Mouse (Mus musculus): Measurements from ENCODE around the gene Enpp3. TPM values are rescaled to one million over a fixed set of nuclear protein-coding genes. Genes with fewer than 3 reads are reported as not detected.
"Not testable (repeated sequence)": the region's sequence is repeated elsewhere in the genome, so short reads cannot be mapped to it uniquely, and the experiment has no call there.

The Enpp3 gene
- total and polyA plus RNA-seq, 3 experiments = 0.04 to 0.24 (median 0.08) TPM

DNA sequence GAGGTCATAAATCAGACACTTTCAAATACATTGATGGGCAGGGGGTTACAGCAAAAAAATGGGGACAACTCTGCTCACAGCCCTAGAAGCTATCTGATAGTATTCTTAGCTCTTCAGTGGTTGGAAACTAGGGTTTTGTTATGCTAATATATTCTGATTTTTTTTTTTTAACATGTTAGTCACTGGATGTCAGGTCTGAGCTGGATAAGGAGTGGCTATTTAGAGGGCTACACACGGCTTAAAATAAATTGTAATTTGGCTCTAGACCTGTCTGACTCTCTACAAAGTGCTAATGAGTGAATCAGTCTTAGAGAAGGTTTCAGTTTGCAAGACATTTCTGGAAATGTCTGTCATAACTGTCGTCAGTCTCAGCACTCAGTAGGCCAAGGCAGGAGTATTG is 37.5 kb downstream of the Enpp3 start:
- dilution Hi-C loops (cut with MboI; ENCODE audit: extremely low pct_ligation_motif_present, extremely low pct_unique_long_range_greater_than_20kb, low sequenced_read_pairs) = no loop called here

DNA sequence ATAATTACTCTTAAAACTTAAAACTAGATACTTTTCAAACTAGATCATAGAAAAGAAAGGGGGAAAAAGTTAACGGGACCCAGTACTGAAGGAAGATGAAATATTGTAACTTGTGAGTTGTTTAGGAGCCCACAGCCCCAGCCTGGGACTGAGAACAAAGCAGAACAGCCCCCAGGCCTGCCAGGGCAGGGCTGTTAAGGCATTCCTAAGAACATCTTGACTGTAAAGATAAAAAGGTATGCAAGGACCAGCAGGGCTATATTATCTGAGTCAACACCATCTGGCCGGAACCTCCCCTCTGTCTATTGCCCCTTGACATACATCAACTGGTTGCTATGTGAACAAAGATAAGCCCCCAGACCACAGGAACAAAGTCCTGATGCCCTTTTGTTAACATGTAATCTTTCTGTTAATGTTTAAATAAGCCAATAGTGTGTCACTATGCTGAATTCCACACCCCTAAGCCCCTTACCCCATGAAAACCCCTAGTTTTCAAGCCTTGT is 39.8 kb downstream of the Enpp3 start:
- in situ Hi-C loops (cut with MboI; ENCODE audit: low pct_ligation_motif_present, low pct_unique_long_range_greater_than_20kb, low sequenced_read_pairs); H3K4me2 ChIP-seq (ENCODE audit: insufficient read depth, low read depth, poor library complexity, severe bottlenecking); H3K79me2 ChIP-seq (replicated peaks; ENCODE audit: control insufficient read depth, extremely low read depth, insufficient read depth, poor library complexity, severe bottlenecking); H3K36me3 ChIP-seq (replicated peaks in 1 of 2; ENCODE audit: control insufficient read depth in 1 of 2, insufficient read depth in 1 of 2, low read length in 1 of 2); H3K27ac ChIP-seq (ENCODE audit: insufficient read depth, low read depth); H3K27me3 ChIP-seq (replicated peaks); dilution Hi-C loops (cut with MboI; ENCODE audit: extremely low pct_ligation_motif_present, extremely low pct_unique_long_range_greater_than_20kb, low sequenced_read_pairs); H3K4me3 ChIP-seq (replicated peaks in 1 of 3; ENCODE audit: low read depth in 2 of 3, low read length in 2 of 3, poor library complexity in 1 of 3); H3K4me1 ChIP-seq (ENCODE audit: control insufficient read depth in 1 of 2, insufficient read depth in 2 of 2); H3K9ac ChIP-seq (ENCODE audit: insufficient read depth, low read depth); H3K9me3 ChIP-seq (replicated peaks; ENCODE audit: low read length); DNase-seq (ENCODE audit: extremely low read depth): not testable (repeated sequence)

More for the DNA sequence above, 37.5 kb downstream of the Enpp3 start:
- Histone ChIP-seq H3K4me3 (replicated peaks in 1 of 3; ENCODE audit: low read depth in 2 of 3, low read length in 2 of 3, poor library complexity in 1 of 3) (no peak overlapping the region), H3K36me3 (replicated peaks in 1 of 2; ENCODE audit: control insufficient read depth in 1 of 2, insufficient read depth in 1 of 2, low read length in 1 of 2) (no peaks in the 10 kb centered on the region), H3K79me2 (replicated peaks; ENCODE audit: control insufficient read depth, extremely low read depth, insufficient read depth, poor library complexity, severe bottlenecking) (no peaks in the 10 kb centered on the region), H3K4me2 (ENCODE audit: insufficient read depth, low read depth, poor library complexity, severe bottlenecking) (no peak overlapping the region), H3K9ac (ENCODE audit: insufficient read depth, low read depth) (no peak overlapping the region), H3K9me3 (replicated peaks; ENCODE audit: low read length) (no peaks in the 10 kb centered on the region), H3K27ac (ENCODE audit: insufficient read depth, low read depth) (no peak overlapping the region), H3K27me3 (replicated peaks) (no peaks in the 10 kb centered on the region), H3K4me1 (ENCODE audit: control insufficient read depth in 1 of 2, insufficient read depth in 2 of 2) (peaks cover 12 to 14% of the 10 kb centered on the region in 2 experiments; a peak in 3 of 4 replicates)
- TF ChIP-seq ZNF384 (IDR thresholded peaks at IDR 0.05; ENCODE audit: low read depth, low read length) = peak; percentile 70
- TF ChIP-seq SIN3A (IDR thresholded peaks at IDR 0.05; ENCODE audit: low read length) = no peak
- TF ChIP-seq CHD2 (IDR thresholded peaks at IDR 0.05; ENCODE audit: low read length) = no peak
- TF ChIP-seq CHD1 (IDR thresholded peaks at IDR 0.05; ENCODE audit: low read depth, low read length) = no peak
- TF ChIP-seq JUN (IDR thresholded peaks at IDR 0.05; ENCODE audit: insufficient read depth, low read depth, low read length) = no peak
- no peak for TF ChIP-seq SMC3 (IDR thresholded peaks at IDR 0.05; ENCODE audit: low read depth, low read length)
- TF ChIP-seq TCF12 (IDR thresholded peaks at IDR 0.05; ENCODE audit: low read depth, low read length) = no peak
- TF ChIP-seq USF1 (IDR thresholded peaks at IDR 0.05; ENCODE audit: low read depth, low read length) = no peak
- TF ChIP-seq ZC3H11A (IDR thresholded peaks at IDR 0.05; ENCODE audit: low read depth, low read length) = no peak
- TF ChIP-seq NRF1 (IDR thresholded peaks at IDR 0.05; ENCODE audit: low read depth, low read length) = no peak
- TF ChIP-seq MEF2A (IDR thresholded peaks at IDR 0.05; ENCODE audit: borderline replicate concordance, low read depth, low read length) = peak; percentile 25; the same call in 1 of the 2 replicates
- DNase-seq (ENCODE audit: extremely low read depth) = no peak
- in situ Hi-C loops (cut with MboI; ENCODE audit: low pct_ligation_motif_present, low pct_unique_long_range_greater_than_20kb, low sequenced_read_pairs) = no loop called here

- dilution Hi-C loops (cut with MboI; ENCODE audit: extremely low pct_ligation_motif_present, extremely low pct_unique_long_range_greater_than_20kb, low sequenced_read_pairs) = no loop called here
- Histone ChIP-seq H3K27ac (ENCODE audit: insufficient read depth, low read depth) (no peak overlapping the region), H3K9ac (ENCODE audit: insufficient read depth, low read depth) (no peak overlapping the region), H3K79me2 (replicated peaks; ENCODE audit: control insufficient read depth, extremely low read depth, insufficient read depth, poor library complexity, severe bottlenecking) (no peaks in the 10 kb centered on the region), H3K27me3 (replicated peaks) (no peaks in the 10 kb centered on the region), H3K4me3 (replicated peaks in 1 of 3; ENCODE audit: low read depth in 2 of 3, low read length in 2 of 3, poor library complexity in 1 of 3) (no peak overlapping the region), H3K36me3 (replicated peaks in 1 of 2; ENCODE audit: control insufficient read depth in 1 of 2, insufficient read depth in 1 of 2, low read length in 1 of 2) (no peaks in the 10 kb centered on the region), H3K4me2 (ENCODE audit: insufficient read depth, low read depth, poor library complexity, severe bottlenecking) (no peak overlapping the region), H3K4me1 (ENCODE audit: control insufficient read depth in 1 of 2, insufficient read depth in 2 of 2) (peaks cover 6 to 8% of the 10 kb centered on the region in 2 experiments; a peak in 3 of 4 replicates), H3K9me3 (replicated peaks; ENCODE audit: low read length) (no peaks in the 10 kb centered on the region)
- in situ Hi-C loops (cut with MboI; ENCODE audit: low pct_ligation_motif_present, low pct_unique_long_range_greater_than_20kb, low sequenced_read_pairs) = no loop called here
- no peak for TF ChIP-seq MYC (IDR thresholded peaks at IDR 0.05; ENCODE audit: low read depth, low read length)
- no peak for TF ChIP-seq POLR2A (IDR thresholded peaks at IDR 0.05; ENCODE audit: low read depth, low read length)
- no peak for TF ChIP-seq MAX (IDR thresholded peaks at IDR 0.05; ENCODE audit: low read length)
- TF ChIP-seq CHD2 (IDR thresholded peaks at IDR 0.05; ENCODE audit: low read length) = no peak
- no peak for DNase-seq (ENCODE audit: extremely low read depth)
These were observed 40.8 kb downstream of the Enpp3 start for GRCm38 (mm10) chr10:24801796-24802195.
